Mouse (Mus musculus) stomach, postnatal 0 days (tissue): ENCODE measurements around the gene Tex38. TPM values are rescaled to one million over a fixed set of nuclear protein-coding genes. Genes with fewer than 3 reads are reported as not detected.

Experiments used
- ATAC-seq: fragments of 200-750 bp; cut with Nextera tagmentation; 2 replicates; pipeline ENCODE4 v1.8.0; 2017; ENCODE audit not compliant: low FRiP score, low TSS enrichment
- DNase-seq: peaks from one replicate; pipeline ENCODE4 v3.0.0-alpha.2; 2016; ENCODE audit warnings: low spot score
- H3K27ac ChIP-seq: fragments of 300-500 bp; sonication (generic); replicated peaks from 2 replicates; pipeline ENCODE4 v1.5.1; 2014; ENCODE audit warnings: mild to moderate bottlenecking, control low read depth
- H3K27me3 ChIP-seq: fragments of 300-500 bp; sonication (generic); 2 replicates; pipeline ENCODE4 v1.6.1; 2014; ENCODE audit warnings: low read length; ENCODE audit not compliant: control insufficient read depth, insufficient read depth
- H3K36me3 ChIP-seq: fragments of 300-500 bp; sonication (generic); 2 replicates; pipeline ENCODE4 v1.6.1; 2014; ENCODE audit warnings: low read length, mixed read lengths; ENCODE audit not compliant: control insufficient read depth, insufficient read depth
- H3K4me1 ChIP-seq: fragments of 300-500 bp; sonication (generic); replicated peaks from 2 replicates; pipeline ENCODE4 v1.6.1; 2014; ENCODE audit warnings: antibody characterized with exemption; ENCODE audit not compliant: control insufficient read depth, insufficient read depth
- H3K4me2 ChIP-seq: fragments of 300-500 bp; sonication (generic); replicated peaks from 2 replicates; pipeline ENCODE4 v1.6.1; 2014; ENCODE audit warnings: low read depth, mild to moderate bottlenecking, control low read depth, moderate library complexity
- H3K4me3 ChIP-seq: fragments of 300-500 bp; sonication (generic); 2 replicates; pipeline ENCODE4 v1.5.1; 2014; ENCODE audit warnings: low read depth, low read length, control low read depth
- H3K9ac ChIP-seq: fragments of 300-500 bp; sonication (generic); 2 replicates; pipeline ENCODE4 v1.6.1; 2014; ENCODE audit warnings: mild to moderate bottlenecking, low read length, control low read depth, mixed read lengths
- H3K9me3 ChIP-seq: fragments of 300-500 bp; sonication (generic); 2 replicates; pipeline ENCODE4 v1.6.1; 2016; ENCODE audit warnings: low read length; ENCODE audit not compliant: control insufficient read depth
- CTCF ChIP-seq: IDR thresholded peaks from 2 replicates; pipeline ENCODE4 v1.5.1; 2016; ENCODE audit warnings: antibody characterized with exemption, low read depth, mild to moderate bottlenecking, moderate library complexity
- EP300 ChIP-seq: optimal IDR thresholded peaks from 2 replicates; pipeline ENCODE3; 2016; ENCODE audit warnings: antibody characterized with exemption
- WGBS: fragments of 180-500 bp; shearing (Covaris S2); extraction: QIAGEN DNeasy Blood & Tissue Kit; methylation state at CpG from one replicate; pipeline ENCODE4 v1.1.7; 2014; 5-methylcytosine and 5-hydroxymethylcytosine counted together
- polyA plus RNA-seq: library from polyadenylated mRNA; unstranded; fragments of >200 nt; fragmentation: Nextera tagmentation; extraction: Ambion mirVana; gene quantifications from 2 replicates; pipeline ENCODE4 v1.2.1, GENCODE M21; 2015

Tex38 gene
- polyA plus RNA-seq, 1 experiment from 2014 or later, result 0.21 TPM

GRCm38 (mm10) chr4:115742658-115743057, 38.2 kb downstream of the Tex38 start:
- ATAC-seq, result no peak
- no peak for DNase-seq
- H3K36me3 ChIP-seq, result no peaks in the 10 kb centered on the region; the same call in 1 of the 2 replicates
- H3K4me1 ChIP-seq, result peaks cover 5% of the 10 kb centered on the region
- H3K9ac ChIP-seq, result no peak overlapping the region
- H3K4me2 ChIP-seq, result no peak overlapping the region
- no peak overlapping the region for H3K27ac ChIP-seq
- TF ChIP-seq CTCF (peak; percentile 45), EP300 (no peak)
- H3K27me3 ChIP-seq, result no peaks in the 10 kb centered on the region
- H3K9me3 ChIP-seq, result no peaks in the 10 kb centered on the region
- H3K4me3 ChIP-seq, result no peak overlapping the region

GRCm38 (mm10) chr4:115738481-115738985, 42.3 kb downstream of the Tex38 start:
- no peaks in the 10 kb centered on the region for H3K9me3 ChIP-seq
- TF ChIP-seq CTCF, result no peak
- no peak for TF ChIP-seq EP300
- DNase-seq (peak; percentile 18), ATAC-seq (no peak)
- no peaks in the 10 kb centered on the region for H3K27me3 ChIP-seq
- 36% methylated on average over 13 of the region's 13 CpGs for WGBS
- peak overlapping the region; percentile 81 for H3K4me2 ChIP-seq
- H3K36me3 ChIP-seq, result no peaks in the 10 kb centered on the region; the same call in 1 of the 2 replicates
- H3K4me3 ChIP-seq, result peak overlapping the region; percentile 69
- H3K4me1 ChIP-seq, result peaks cover 5% of the 10 kb centered on the region
- no peak overlapping the region for H3K27ac ChIP-seq
- H3K9ac ChIP-seq, result peak overlapping the region; percentile 87

- Histone ChIP-seq H3K9ac (peak within 1 kb of the TSS; percentile 87), H3K27ac (peak within 1 kb of the TSS; percentile 82), H3K4me1 (peaks cover 5% of the 10 kb centered on the region), H3K4me2 (peak within 1 kb of the TSS; percentile 81), H3K9me3 (no peaks in the 10 kb centered on the region), H3K27me3 (no peaks in the 10 kb centered on the region), H3K4me3 (peak within 1 kb of the TSS; percentile 69), H3K36me3 (no peaks in the 10 kb centered on the region; the same call in 1 of the 2 replicates)
- ATAC-seq (peak; percentile 99), DNase-seq (peak; percentile 100)
- TF ChIP-seq CTCF (peak; percentile 70), EP300 (no peak)
- under 1% methylated on average over 44 of the region's 45 CpGs for WGBS
These were observed 43.2 kb downstream of the Tex38 start, which contains the start of gene Efcab14 for GRCm38 (mm10) chr4:115737551-115738041. Efcab14 (plus strand) TSS chr4:115737744.

GRCm38 (mm10) chr4:115734867-115735266, 46.0 kb downstream of the Tex38 start:
- Histone ChIP-seq H3K4me2 (no peak overlapping the region), H3K9me3 (no peaks in the 10 kb centered on the region), H3K36me3 (no peaks in the 10 kb centered on the region), H3K27ac (no peak overlapping the region), H3K9ac (no peak overlapping the region), H3K27me3 (no peaks in the 10 kb centered on the region), H3K4me3 (no peak overlapping the region), H3K4me1 (peaks cover 5% of the 10 kb centered on the region)
- DNase-seq, result peak; percentile 16
- ATAC-seq, result no peak
- WGBS, result 55% methylated on average over 4 of the region's 4 CpGs
- TF ChIP-seq EP300 (no peak), CTCF (no peak)

GRCm38 (mm10) chr4:115733746-115734145, 47.1 kb downstream of the Tex38 start:
- TF ChIP-seq EP300 (no peak), CTCF (no peak)
- Histone ChIP-seq H3K4me2 (no peak overlapping the region), H3K27ac (no peak overlapping the region), H3K4me1 (peaks cover 4% of the 10 kb centered on the region), H3K9ac (no peak overlapping the region), H3K36me3 (no peaks in the 10 kb centered on the region), H3K9me3 (no peaks in the 10 kb centered on the region), H3K27me3 (no peaks in the 10 kb centered on the region), H3K4me3 (no peak overlapping the region)
- 42% methylated on average over 5 of the region's 5 CpGs for WGBS
- peak; percentile 56; the same call in 1 of the 2 replicates for ATAC-seq
- DNase-seq, result peak; percentile 52

GRCm38 (mm10) chr4:115732223-115732818, 48.5 kb downstream of the Tex38 start:
- no peak for TF ChIP-seq EP300
- no peak for TF ChIP-seq CTCF
- H3K4me3 ChIP-seq, result no peak overlapping the region
- no peak overlapping the region for H3K4me2 ChIP-seq
- peak; percentile 25 for DNase-seq
- no peaks in the 10 kb centered on the region for H3K27me3 ChIP-seq
- WGBS, result 54% methylated on average over 2 of the region's 3 CpGs
- no peak overlapping the region for H3K9ac ChIP-seq
- H3K9me3 ChIP-seq, result no peaks in the 10 kb centered on the region
- H3K36me3 ChIP-seq, result no peaks in the 10 kb centered on the region
- peak; percentile 70 for ATAC-seq
- no peak overlapping the region for H3K27ac ChIP-seq
- no peaks in the 10 kb centered on the region for H3K4me1 ChIP-seq
